Mouse (Mus musculus): ENCODE measurements around the gene Hoxc5.

- TF ChIP-seq CTCF (IDR thresholded peaks at IDR 0.05; ENCODE audit: borderline replicate concordance, control insufficient read depth, extremely low read depth, insufficient read depth, low read length, poor library complexity) (no peak), POLR2A (IDR thresholded peaks at IDR 0.05; ENCODE audit: control insufficient read depth, extremely low read depth, insufficient read depth, low read length, poor library complexity) (no peak)
These were observed 10.3 kb upstream of the Hoxc5 start for GRCm38 (mm10) chr15:102956906-102957305.
